Mouse (Mus musculus) heart, embryonic 10.5 days (tissue): ENCODE data around the gene Bcl7b. TPM values are rescaled to one million over a fixed set of nuclear protein-coding genes. Genes with fewer than 3 reads are reported as not detected.

Source experiments
- microRNA-seq: library from miRNA; unstranded; fragments of <30 nt; microRNA quantifications from one replicate; pipeline ENCODE4, GENCODE M21; 2017
- polyA plus RNA-seq: library from polyadenylated mRNA; unstranded; fragments of >200 nt; fragmentation: Nextera tagmentation; extraction: Ambion mirVana; gene quantifications from 2 replicates; pipeline ENCODE4 v1.2.1, GENCODE M21; 2016

Gene Bcl7b
- polyA plus RNA-seq, 1 experiment from 2014 or later: 45.3 TPM

Small RNA genes within 50 kb of the gene (microRNA-seq; reads per million reads assigned to microRNA genes)
- gene Gm25315: not detected

Other genes with a start within 250 kb of the Bcl7b start
- gene Mettl27, start 235.9 kb upstream of the Bcl7b start, polyA plus RNA-seq: 8.8 and 12.1 TPM in 2 replicates
- 2.8 and 6.9 TPM in 2 replicates for gene Cldn4, start 221.3 kb upstream of the Bcl7b start, polyA plus RNA-seq
- 2.7 and 10.2 TPM in 2 replicates for gene Cldn3, start 182.1 kb upstream of the Bcl7b start, polyA plus RNA-seq
- gene Abhd11, start 159.1 kb upstream of the Bcl7b start, polyA plus RNA-seq: 57.8 and 63.7 TPM in 2 replicates
- 8.5 and 8.6 TPM in 2 replicates for gene Stx1a, start 144.8 kb upstream of the Bcl7b start, polyA plus RNA-seq
- gene Dnajc30, start 104.1 kb upstream of the Bcl7b start, polyA plus RNA-seq: 24.5 and 27.6 TPM in 2 replicates
- gene Bud23, start 103.3 kb upstream of the Bcl7b start, polyA plus RNA-seq: 99.4 and 134 TPM in 2 replicates
- gene Vps37d, start 90.0 kb upstream of the Bcl7b start, polyA plus RNA-seq: 2.4 and 7.1 TPM in 2 replicates
- 1.00 and 3.0 TPM in 2 replicates for gene Mlxipl, start 78.4 kb upstream of the Bcl7b start, polyA plus RNA-seq
- 25.1 and 25.4 TPM in 2 replicates for gene Tbl2, start 18.6 kb upstream of the Bcl7b start, polyA plus RNA-seq
- 30.6 and 44.4 TPM in 2 replicates for gene Baz1b, start 19.0 kb downstream of the Bcl7b start, polyA plus RNA-seq
- 4.5 and 7.2 TPM in 2 replicates for gene Fzd9, start 82.9 kb downstream of the Bcl7b start, polyA plus RNA-seq
- 0.15 and 0.21 TPM in 2 replicates for gene Fkbp6, start 181.8 kb downstream of the Bcl7b start, polyA plus RNA-seq
- gene Trim50, start 185.0 kb downstream of the Bcl7b start, polyA plus RNA-seq: not detected in 2 replicates
- 27.2 and 33.5 TPM in 2 replicates for gene Nsun5, start 201.7 kb downstream of the Bcl7b start, polyA plus RNA-seq
- 11.1 and 17.2 TPM in 2 replicates for gene Pom121, start 226.3 kb downstream of the Bcl7b start, polyA plus RNA-seq